Mouse (Mus musculus): ENCODE data around the gene Rchy1. TPM values are rescaled to one million over a fixed set of nuclear protein-coding genes. Genes with fewer than 3 reads are reported as not detected.

Gene Rchy1
- 25.6 and 30.9 TPM in 2 replicates for polyA plus RNA-seq (2012; rRNA removed)

DNA sequence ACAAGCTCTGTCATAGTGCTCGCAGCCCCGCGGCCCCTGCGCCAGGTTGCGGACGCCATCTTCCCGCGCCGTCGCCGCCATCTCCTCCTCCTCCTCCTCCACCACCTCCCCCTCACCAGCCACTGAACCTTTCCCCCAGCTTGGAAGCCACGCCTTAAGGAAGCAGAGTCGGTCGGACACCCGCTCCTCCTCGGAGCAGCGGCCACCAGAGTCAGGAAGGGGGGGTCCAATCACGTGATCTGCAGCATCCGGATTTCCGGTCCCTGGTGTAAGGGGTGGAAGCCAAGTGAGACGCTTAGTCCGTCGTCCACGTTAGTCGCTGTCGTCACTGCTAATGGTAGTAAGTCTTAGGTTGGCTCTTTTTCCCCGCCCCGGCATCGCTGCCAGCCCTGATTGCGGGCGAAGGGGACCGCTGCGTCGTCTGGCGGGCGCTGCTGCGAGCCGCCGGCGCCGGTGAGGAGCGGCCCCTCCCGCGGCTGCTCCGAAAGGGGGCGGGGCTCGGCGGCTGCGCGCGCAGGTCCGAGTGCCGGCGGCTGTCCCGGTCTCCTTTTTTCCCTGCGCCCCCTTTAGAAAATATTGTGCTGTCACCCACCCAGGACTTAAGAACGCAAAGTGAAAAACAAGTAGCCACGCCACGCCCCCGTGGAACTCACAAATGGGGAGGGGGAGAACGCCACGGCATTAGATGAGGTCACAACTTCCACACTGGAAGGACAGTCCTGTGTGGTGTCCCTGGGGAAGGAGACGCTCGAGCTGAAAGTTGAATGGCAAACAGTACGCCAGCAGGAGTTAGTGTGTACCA is at the start of gene Rchy1:
Rchy1 (minus strand) TSS at position 430 of the 802 bp plus-strand sequence.
- Histone ChIP-seq H3K36me3 (ENCODE audit: control insufficient read depth, insufficient read depth, low read length) (no peaks in the 10 kb centered on the region; the same call in none of the 2 replicates), H3K27ac (ENCODE audit: insufficient read depth, low read depth, low read length) (peak within 1 kb of the TSS; percentile 92), H3K4me1 (ENCODE audit: control insufficient read depth, insufficient read depth, low read length) (peaks cover 8% of the 10 kb centered on the region), H3K27me3 (replicated peaks; ENCODE audit: control insufficient read depth, insufficient read depth, low read length) (no peaks in the 10 kb centered on the region), H3K4me3 (ENCODE audit: insufficient read depth, low read depth, low read length) (peak within 1 kb of the TSS; percentile 65)
- peak; percentile 66 for TF ChIP-seq POLR2A (IDR thresholded peaks at IDR 0.05; ENCODE audit: low read depth, low read length)
- TF ChIP-seq CTCF (conservative IDR thresholded peaks at IDR 0.05; ENCODE audit: insufficient read depth, insufficient read length, low read depth, low read length) = no peak
- under 1% methylated on average over 65 of the region's 65 CpGs for WGBS
- peak; percentile 99 for DNase-seq

DNA sequence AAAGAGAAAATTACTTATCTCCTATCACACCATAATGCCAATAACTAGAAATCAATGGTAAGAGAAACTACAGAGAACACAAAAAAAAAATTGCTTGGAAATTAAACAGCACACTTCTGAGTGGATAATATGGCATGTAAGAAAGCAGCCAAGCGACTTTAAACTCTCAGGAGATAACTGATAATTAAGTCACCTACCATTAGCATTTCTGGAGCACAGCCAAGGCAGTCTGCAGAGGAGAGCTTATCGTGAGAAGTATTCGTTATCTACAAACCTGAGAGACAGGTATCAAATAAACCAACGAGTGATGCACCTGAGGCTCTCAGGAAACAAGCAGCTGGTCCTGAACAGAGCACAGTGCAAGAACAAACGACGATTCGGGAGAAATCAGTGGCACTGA is 48.9 kb upstream of the Rchy1 start:
- no peak for TF ChIP-seq POLR2A (IDR thresholded peaks at IDR 0.05; ENCODE audit: low read depth, low read length)
- no peak for TF ChIP-seq CTCF (conservative IDR thresholded peaks at IDR 0.05; ENCODE audit: insufficient read depth, insufficient read length, low read depth, low read length)
- Histone ChIP-seq H3K27ac (ENCODE audit: insufficient read depth, low read depth, low read length) (no peak overlapping the region), H3K4me3 (ENCODE audit: insufficient read depth, low read depth, low read length) (no peak overlapping the region), H3K27me3 (replicated peaks; ENCODE audit: control insufficient read depth, insufficient read depth, low read length) (no peaks in the 10 kb centered on the region), H3K36me3 (ENCODE audit: control insufficient read depth, insufficient read depth, low read length) (no peaks in the 10 kb centered on the region; the same call in 1 of the 2 replicates), H3K4me1 (ENCODE audit: control insufficient read depth, insufficient read depth, low read length) (no peaks in the 10 kb centered on the region)
- 65% methylated on average over 7 of the region's 7 CpGs for WGBS
- no peak for DNase-seq

DNA sequence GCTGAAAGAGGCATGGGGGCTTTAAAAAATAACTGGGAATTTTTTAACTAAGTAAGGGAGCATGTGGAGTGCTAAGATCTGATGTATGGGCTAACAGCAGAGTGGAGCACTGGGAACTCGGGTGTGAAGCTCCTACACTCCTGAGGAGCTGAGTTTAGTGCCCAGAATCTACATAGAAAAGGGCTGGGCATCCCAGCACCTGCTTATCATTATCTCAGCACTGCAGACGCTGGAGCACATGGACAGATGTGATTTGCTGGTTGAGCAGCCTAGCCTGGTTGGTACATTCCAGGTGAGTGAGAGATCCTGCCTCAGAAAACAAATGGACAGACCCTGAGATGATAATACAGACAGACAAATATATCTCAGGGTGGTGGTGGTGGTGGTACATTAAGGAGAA is 47.0 kb upstream of the Rchy1 start:
- no peak overlapping the region for H3K4me3 ChIP-seq (ENCODE audit: insufficient read depth, low read depth, low read length)
- H3K27me3 ChIP-seq (replicated peaks; ENCODE audit: control insufficient read depth, insufficient read depth, low read length) = no peaks in the 10 kb centered on the region
- H3K4me1 ChIP-seq (ENCODE audit: control insufficient read depth, insufficient read depth, low read length) = no peaks in the 10 kb centered on the region
- TF ChIP-seq CTCF (conservative IDR thresholded peaks at IDR 0.05; ENCODE audit: insufficient read depth, insufficient read length, low read depth, low read length) (no peak), POLR2A (IDR thresholded peaks at IDR 0.05; ENCODE audit: low read depth, low read length) (no peak)
- H3K36me3 ChIP-seq (ENCODE audit: control insufficient read depth, insufficient read depth, low read length) = no peaks in the 10 kb centered on the region
- H3K27ac ChIP-seq (ENCODE audit: insufficient read depth, low read depth, low read length) = no peak overlapping the region
- DNase-seq = no peak
- 44% methylated on average over 2 of the region's 2 CpGs for WGBS

DNA sequence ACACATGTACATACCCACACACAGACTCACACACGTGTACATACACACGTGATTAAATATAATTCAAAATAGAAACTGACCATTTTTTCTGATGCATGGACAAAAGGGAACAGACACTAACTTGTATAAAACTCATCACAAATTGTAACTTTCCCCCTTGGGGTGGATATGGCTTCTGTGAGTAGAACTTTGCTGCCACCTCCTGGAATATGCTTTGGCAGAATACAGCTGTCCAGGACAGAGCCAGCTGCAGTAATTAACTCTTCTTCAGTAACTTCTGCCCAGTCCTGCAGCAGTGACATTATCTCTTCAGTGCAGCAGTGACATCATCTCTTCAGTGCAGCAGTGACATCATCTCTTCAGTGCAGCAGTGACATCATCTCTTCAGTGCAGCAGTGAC is 40.1 kb upstream of the Rchy1 start:
- H3K27ac ChIP-seq (ENCODE audit: insufficient read depth, low read depth, low read length) = no peak overlapping the region
- TF ChIP-seq POLR2A (IDR thresholded peaks at IDR 0.05; ENCODE audit: low read depth, low read length) (no peak), CTCF (conservative IDR thresholded peaks at IDR 0.05; ENCODE audit: insufficient read depth, insufficient read length, low read depth, low read length) (peak; percentile 42; the same call in 1 of the 2 replicates)
- peak; percentile 8 for DNase-seq
- no peaks in the 10 kb centered on the region for H3K4me1 ChIP-seq (ENCODE audit: control insufficient read depth, insufficient read depth, low read length)
- H3K4me3 ChIP-seq (ENCODE audit: insufficient read depth, low read depth, low read length) = no peak overlapping the region
- WGBS = 73% methylated on average over 2 of the region's 2 CpGs
- no peaks in the 10 kb centered on the region for H3K27me3 ChIP-seq (replicated peaks; ENCODE audit: control insufficient read depth, insufficient read depth, low read length)
- no peaks in the 10 kb centered on the region for H3K36me3 ChIP-seq (ENCODE audit: control insufficient read depth, insufficient read depth, low read length)

DNA sequence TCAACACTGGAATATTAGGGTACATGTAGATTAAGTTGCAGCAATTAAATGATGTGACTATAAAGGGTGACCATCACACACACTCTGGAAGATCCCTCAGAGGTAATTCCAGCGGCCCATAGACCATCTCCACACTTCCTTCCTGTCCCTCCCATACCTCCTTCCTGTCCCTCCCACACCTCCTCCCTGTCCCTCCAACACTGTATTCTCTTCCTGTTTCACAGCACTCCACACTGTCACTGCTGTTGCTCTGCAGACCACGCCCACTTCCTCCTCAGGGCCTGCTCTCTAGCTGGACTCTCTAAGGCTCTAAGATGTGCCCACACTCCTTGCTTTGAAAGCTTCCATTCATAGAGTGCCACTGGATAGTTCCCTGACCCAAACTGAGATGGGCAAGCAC is 37.9 kb upstream of the Rchy1 start:
- no peaks in the 10 kb centered on the region for H3K27me3 ChIP-seq (replicated peaks; ENCODE audit: control insufficient read depth, insufficient read depth, low read length)
- DNase-seq = peak; percentile 13
- no peaks in the 10 kb centered on the region for H3K4me1 ChIP-seq (ENCODE audit: control insufficient read depth, insufficient read depth, low read length)
- no peak overlapping the region for H3K4me3 ChIP-seq (ENCODE audit: insufficient read depth, low read depth, low read length)
- H3K27ac ChIP-seq (ENCODE audit: insufficient read depth, low read depth, low read length) = no peak overlapping the region
- TF ChIP-seq CTCF (conservative IDR thresholded peaks at IDR 0.05; ENCODE audit: insufficient read depth, insufficient read length, low read depth, low read length) (no peak), POLR2A (IDR thresholded peaks at IDR 0.05; ENCODE audit: low read depth, low read length) (no peak)
- no peaks in the 10 kb centered on the region for H3K36me3 ChIP-seq (ENCODE audit: control insufficient read depth, insufficient read depth, low read length)
- 68% methylated on average over 2 of the region's 2 CpGs for WGBS

DNA sequence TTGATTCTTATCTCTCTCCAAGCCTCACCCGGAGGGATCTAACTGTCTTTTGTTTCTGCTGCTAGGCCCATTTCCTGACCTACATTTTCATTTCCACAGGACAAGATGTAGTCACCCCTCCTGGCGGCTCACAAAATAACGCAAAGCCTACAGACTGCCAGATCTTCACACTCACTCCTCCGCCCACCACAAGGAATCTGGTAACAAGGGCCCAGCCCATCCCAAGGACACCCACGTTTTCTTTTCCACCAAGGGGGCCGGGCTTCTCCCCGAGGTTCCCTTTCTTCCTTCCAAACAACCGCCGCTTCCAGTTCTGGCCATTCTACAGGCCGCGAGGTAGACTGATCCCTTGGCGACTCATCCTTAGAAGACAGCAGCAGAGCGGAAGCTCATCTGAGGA is 31.7 kb upstream of the Rchy1 start:
- no peak overlapping the region for H3K27ac ChIP-seq (ENCODE audit: insufficient read depth, low read depth, low read length)
- no peak for DNase-seq
- no peaks in the 10 kb centered on the region for H3K4me1 ChIP-seq (ENCODE audit: control insufficient read depth, insufficient read depth, low read length)
- WGBS = 72% methylated on average over 13 of the region's 13 CpGs
- H3K27me3 ChIP-seq (replicated peaks; ENCODE audit: control insufficient read depth, insufficient read depth, low read length) = no peaks in the 10 kb centered on the region
- no peaks in the 10 kb centered on the region for H3K36me3 ChIP-seq (ENCODE audit: control insufficient read depth, insufficient read depth, low read length)
- H3K4me3 ChIP-seq (ENCODE audit: insufficient read depth, low read depth, low read length) = no peak overlapping the region
- TF ChIP-seq POLR2A (IDR thresholded peaks at IDR 0.05; ENCODE audit: low read depth, low read length) (no peak), CTCF (conservative IDR thresholded peaks at IDR 0.05; ENCODE audit: insufficient read depth, insufficient read length, low read depth, low read length) (no peak)

DNA sequence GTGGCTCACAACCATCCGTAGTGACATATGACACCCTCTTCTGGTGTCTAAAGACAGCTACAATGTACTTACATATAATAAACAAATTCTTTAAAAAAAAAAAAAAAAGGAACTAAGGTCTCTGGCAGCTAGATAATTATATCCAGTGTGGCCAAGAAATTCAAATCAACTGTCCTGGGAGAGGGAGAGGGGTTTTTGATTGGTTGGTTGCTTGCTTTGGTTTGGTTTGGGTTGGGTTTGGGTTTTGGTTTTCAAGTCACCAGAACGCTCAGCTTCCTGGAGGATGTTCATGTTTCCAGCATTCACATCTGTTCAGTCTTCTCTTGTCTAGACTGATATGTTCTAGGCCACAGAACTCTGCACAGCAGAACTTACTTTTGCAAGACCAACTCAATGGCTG is 30.2 kb upstream of the Rchy1 start:
- TF ChIP-seq POLR2A (IDR thresholded peaks at IDR 0.05; ENCODE audit: low read depth, low read length) (no peak), CTCF (conservative IDR thresholded peaks at IDR 0.05; ENCODE audit: insufficient read depth, insufficient read length, low read depth, low read length) (no peak)
- H3K27ac ChIP-seq (ENCODE audit: insufficient read depth, low read depth, low read length) = no peak overlapping the region
- H3K27me3 ChIP-seq (replicated peaks; ENCODE audit: control insufficient read depth, insufficient read depth, low read length) = no peaks in the 10 kb centered on the region
- no peak overlapping the region for H3K4me3 ChIP-seq (ENCODE audit: insufficient read depth, low read depth, low read length)
- 95% methylated on average over 2 of the region's 2 CpGs for WGBS
- no peaks in the 10 kb centered on the region for H3K4me1 ChIP-seq (ENCODE audit: control insufficient read depth, insufficient read depth, low read length)
- no peaks in the 10 kb centered on the region for H3K36me3 ChIP-seq (ENCODE audit: control insufficient read depth, insufficient read depth, low read length)
- no peak for DNase-seq
